Mouse (Mus musculus) MEL (cell line): ENCODE data around the gene Cpt1a. TPM values are rescaled to one million over a fixed set of nuclear protein-coding genes. Genes with fewer than 3 reads are reported as not detected.

ENCODE experiments used
- DNase-seq: peaks from one replicate; pipeline ENCODE4 v3.0.0; 2011; ENCODE audit warnings: low read depth, low spot score
- H3K27ac ChIP-seq: 2 replicates; pipeline ENCODE4 v1.5.1; 2012; ENCODE audit warnings: low read depth, mild to moderate bottlenecking, control low read depth, low read length, moderate library complexity; ENCODE audit not compliant: control insufficient read depth
- H3K27me3 ChIP-seq, 2 experiments: fragments of 150-350 bp in 1 of 2; sonication (generic) in 1 of 2; 2 replicates each; pipeline ENCODE4 v1.6.1; 2012; ENCODE audit warnings: low read length in 2 of 2, mild to moderate bottlenecking in 2 of 2, improper control_type of control experiment in 1 of 2, moderate library complexity in 1 of 2; ENCODE audit not compliant: insufficient read depth in 2 of 2, control insufficient read depth in 1 of 2
- H3K36me3 ChIP-seq, 2 experiments: 2 replicates each; pipeline ENCODE4 v1.6.1; 2012 to 2014; ENCODE audit warnings: low read length in 2 of 2, improper control_type of control experiment in 1 of 2, inconsistent platforms in 1 of 2, mild to moderate bottlenecking in 1 of 2; ENCODE audit not compliant: insufficient read depth in 2 of 2, control insufficient read depth in 1 of 2
- H3K4me1 ChIP-seq, 2 experiments: fragments of 150-350 bp in 1 of 2; sonication (generic) in 1 of 2; 2 replicates each; pipeline ENCODE4 v1.6.1; 2012; ENCODE audit warnings: low read length in 2 of 2, improper control_type of control experiment in 1 of 2, mild to moderate bottlenecking in 1 of 2; ENCODE audit not compliant: insufficient read depth in 2 of 2, control insufficient read depth in 1 of 2
- H3K4me3 ChIP-seq, 2 experiments: fragments of 150-350 bp in 1 of 2; sonication (generic) in 1 of 2; 2 replicates each; pipeline ENCODE4 v1.5.1; 2012; ENCODE audit warnings: low read depth in 2 of 2, low read length in 2 of 2, mild to moderate bottlenecking in 2 of 2, moderate library complexity in 2 of 2, control low read depth in 1 of 2, improper control_type of control experiment in 1 of 2; ENCODE audit not compliant: control insufficient read depth in 1 of 2, insufficient read depth in 1 of 2
- H3K79me2 ChIP-seq: 2 replicates; pipeline ENCODE4 v1.6.1; 2012; ENCODE audit warnings: mild to moderate bottlenecking, low read length, moderate library complexity; ENCODE audit not compliant: control insufficient read depth, poor library complexity, insufficient read depth
- H3K9ac ChIP-seq: 2 replicates; pipeline ENCODE4 v1.6.1; 2012; ENCODE audit warnings: low read depth, mild to moderate bottlenecking, control low read depth, low read length, moderate library complexity; ENCODE audit not compliant: control insufficient read depth, poor library complexity, severe bottlenecking
- H3K9me3 ChIP-seq: fragments of 150-350 bp; sonication (generic); replicated peaks from 2 replicates; pipeline ENCODE4 v1.6.1; 2012; ENCODE audit warnings: mild to moderate bottlenecking, low read length, improper control_type of control experiment, moderate library complexity; ENCODE audit not compliant: insufficient read depth
- BHLHE40 ChIP-seq: IDR thresholded peaks from 2 replicates; pipeline ENCODE4 v1.6.1; 2012; ENCODE audit warnings: low read depth, mild to moderate bottlenecking, inconsistent platforms, low read length, improper control_type of control experiment, borderline replicate concordance
- CTCF ChIP-seq, 3 experiments: IDR thresholded peaks in 2 of 3; conservative IDR thresholded peaks in 1 of 3; 2 replicates each; pipeline ENCODE4 v1.5.1; 2011 to 2012; ENCODE audit warnings: low read length in 3 of 3, low read depth in 2 of 3, mild to moderate bottlenecking in 2 of 3, improper control_type of control experiment in 1 of 3, inconsistent platforms in 1 of 3, mixed read lengths in 1 of 3, moderate library complexity in 1 of 3; ENCODE audit not compliant: control insufficient read depth in 1 of 3, insufficient read depth in 1 of 3, poor library complexity in 1 of 3, severe bottlenecking in 1 of 3
- E2F4 ChIP-seq: IDR thresholded peaks from 2 replicates; pipeline ENCODE4 v1.6.1; 2011; ENCODE audit warnings: low read depth, low read length, improper control_type of control experiment, borderline replicate concordance
- ELF1 ChIP-seq: IDR thresholded peaks from 2 replicates; pipeline ENCODE4 v1.6.1; 2014; ENCODE audit warnings: low read depth, mild to moderate bottlenecking, inconsistent platforms, low read length, improper control_type of control experiment, moderate library complexity
- ETS1 ChIP-seq: IDR thresholded peaks from 2 replicates; pipeline ENCODE4 v1.6.1; 2012; ENCODE audit warnings: low read depth, mild to moderate bottlenecking, inconsistent platforms, low read length, improper control_type of control experiment, moderate library complexity
- GABPA ChIP-seq: IDR thresholded peaks from 2 replicates; pipeline ENCODE4 v1.6.1; 2012; ENCODE audit warnings: low read depth, mild to moderate bottlenecking, inconsistent platforms, low read length, improper control_type of control experiment, moderate library complexity
- HCFC1 ChIP-seq: IDR thresholded peaks from 2 replicates; pipeline ENCODE4 v1.6.1; 2012; ENCODE audit warnings: low read depth, mild to moderate bottlenecking, inconsistent platforms, low read length, improper control_type of control experiment, moderate library complexity
- JUND ChIP-seq: IDR thresholded peaks from 2 replicates; pipeline ENCODE4 v1.6.1; 2011; ENCODE audit warnings: low read depth, mild to moderate bottlenecking, improper control_type of control experiment, low read length
- KAT2A ChIP-seq: conservative IDR thresholded peaks from 2 replicates; pipeline ENCODE4 v1.6.1; 2012; ENCODE audit warnings: low read depth, low read length, improper control_type of control experiment, inconsistent platforms
- MAFK ChIP-seq: IDR thresholded peaks from 2 replicates; pipeline ENCODE4 v1.6.1; 2011; ENCODE audit warnings: low read depth, mild to moderate bottlenecking, low read length, improper control_type of control experiment, borderline replicate concordance
- MEF2A ChIP-seq: IDR thresholded peaks from 2 replicates; pipeline ENCODE4 v1.6.1; 2014; ENCODE audit warnings: low read depth, mild to moderate bottlenecking, inconsistent platforms, low read length, improper control_type of control experiment; ENCODE audit not compliant: poor library complexity, insufficient replicate concordance, severe bottlenecking; ENCODE audit errors: extremely low read depth
- MXI1 ChIP-seq: IDR thresholded peaks from 2 replicates; pipeline ENCODE4 v1.6.1; 2011; ENCODE audit warnings: mild to moderate bottlenecking, low read depth, low read length, improper control_type of control experiment
- POLR2A ChIP-seq, 2 experiments: IDR thresholded peaks; 2 replicates each; pipeline ENCODE4 v1.6.1; 2011 to 2012; ENCODE audit warnings: low read length in 2 of 2, mild to moderate bottlenecking in 2 of 2, control low read depth in 1 of 2, improper control_type of control experiment in 1 of 2, low read depth in 1 of 2, moderate library complexity in 1 of 2; ENCODE audit not compliant: control insufficient read depth in 1 of 2, insufficient read depth in 1 of 2, poor library complexity in 1 of 2
- POLR2AphosphoS2 ChIP-seq: IDR thresholded peaks from 2 replicates; pipeline ENCODE4 v1.6.1; 2011; ENCODE audit warnings: low read length, improper control_type of control experiment
- POLR2AphosphoS5 ChIP-seq: IDR thresholded peaks from 2 replicates; pipeline ENCODE4 v1.6.1; 2012; ENCODE audit warnings: low read depth, borderline replicate concordance, mild to moderate bottlenecking, inconsistent platforms, low read length, moderate library complexity, mixed read lengths
- RCOR1 ChIP-seq: IDR thresholded peaks from 2 replicates; pipeline ENCODE4 v1.6.1; 2012; ENCODE audit warnings: low read depth, mild to moderate bottlenecking, inconsistent platforms, low read length, improper control_type of control experiment
- TAL1 ChIP-seq: IDR thresholded peaks from 2 replicates; pipeline ENCODE4 v1.6.1; 2012; ENCODE audit warnings: mild to moderate bottlenecking, inconsistent platforms, low read length, moderate library complexity, mixed read lengths
- TBP ChIP-seq: IDR thresholded peaks from 2 replicates; pipeline ENCODE4 v1.8.0; 2011; ENCODE audit warnings: low read depth, low read length, improper control_type of control experiment
- TCF12 ChIP-seq: IDR thresholded peaks from 2 replicates; pipeline ENCODE4 v1.6.1; 2014; ENCODE audit warnings: low read depth, mild to moderate bottlenecking, inconsistent platforms, low read length, improper control_type of control experiment, moderate library complexity
- UBTF ChIP-seq: IDR thresholded peaks from 2 replicates; pipeline ENCODE4 v1.6.1; 2012; ENCODE audit warnings: low read depth, mild to moderate bottlenecking, inconsistent platforms, low read length, improper control_type of control experiment, moderate library complexity, borderline replicate concordance; ENCODE audit not compliant: insufficient read depth
- ZC3H11A ChIP-seq: IDR thresholded peaks from 2 replicates; pipeline ENCODE4 v1.6.1; 2012; ENCODE audit warnings: low read depth, mild to moderate bottlenecking, inconsistent platforms, low read length, improper control_type of control experiment
- ZKSCAN1 ChIP-seq: IDR thresholded peaks from 2 replicates; pipeline ENCODE4 v1.6.1; 2012; ENCODE audit warnings: low read depth, mild to moderate bottlenecking, inconsistent platforms, low read length, improper control_type of control experiment, moderate library complexity
- ZMIZ1 ChIP-seq: IDR thresholded peaks from 2 replicates; pipeline ENCODE4 v1.6.1; 2012; ENCODE audit warnings: low read depth, mild to moderate bottlenecking, inconsistent platforms, low read length, improper control_type of control experiment, moderate library complexity
- polyA plus RNA-seq, 2 experiments: library from polyadenylated mRNA; stranded (reverse) in 1 of 2; unstranded in 1 of 2; fragments of >175 nt in 1 of 2; fragments of >200 nt in 1 of 2; gene quantifications; 2 replicates each; pipeline versions ENCODE4 v1.2.1 to v1.2.4; 2012; ENCODE audit warnings: low replicate concordance in 2 of 2, low read depth in 1 of 2; ENCODE audit not compliant: insufficient read length in 2 of 2, insufficient read depth in 1 of 2, missing spikeins in 1 of 2
- total RNA-seq: library from RNA; depleted of rRNA; stranded (reverse); fragments of 300-350 nt; gene quantifications from 2 replicates; pipeline ENCODE4 v1.2.3, GENCODE M21; 2012

Cpt1a gene
- total and polyA plus RNA-seq, 3 experiments = 16.1 to 40.4 TPM; not detected in 1

DNA sequence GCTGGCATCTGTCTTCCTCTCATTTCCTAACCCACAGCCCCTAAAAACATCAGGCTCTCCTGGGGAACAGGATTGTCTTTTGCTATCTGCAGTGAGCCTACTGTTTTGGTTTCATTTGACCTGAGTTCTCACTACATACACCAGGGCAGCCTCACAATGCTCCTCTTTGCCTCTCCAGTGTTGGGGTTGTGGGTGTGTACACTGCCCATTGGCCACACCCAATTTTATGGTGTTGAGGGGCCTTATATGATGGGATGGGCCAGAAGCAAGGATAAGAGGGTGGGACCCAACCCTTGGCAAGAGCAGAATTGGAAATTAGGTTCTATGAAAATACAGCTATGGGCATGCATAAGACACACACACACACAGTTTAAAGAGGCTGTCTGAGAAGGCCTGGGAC is 25.1 kb upstream of the Cpt1a start:
- no peaks in the 10 kb centered on the region for H3K27me3 ChIP-seq
- H3K27ac ChIP-seq = no peak overlapping the region
- TF ChIP-seq CTCF (IDR thresholded peaks at IDR 0.05 in 2 of 3, conservative IDR thresholded peaks at IDR 0.05 in 1 of 3; ENCODE audit: control insufficient read depth in 1 of 3, insufficient read depth in 1 of 3, low read depth in 2 of 3, low read length in 3 of 3, poor library complexity in 1 of 3, severe bottlenecking in 1 of 3) (no peak), MXI1 (no peak), ZC3H11A (no peak), POLR2AphosphoS5 (no peak), ETS1 (no peak), MEF2A (no peak)
- TF ChIP-seq, all 39 proteins: peak for 0
- Histone ChIP-seq H3K9me3 (no peaks in the 10 kb centered on the region), H3K4me1 (no peaks in the 10 kb centered on the region), H3K9ac (no peak overlapping the region), H3K79me2 (no peaks in the 10 kb centered on the region), H3K36me3 (no peaks in the 10 kb centered on the region), H3K4me3 (no peak overlapping the region)
- DNase-seq = no peak

DNA sequence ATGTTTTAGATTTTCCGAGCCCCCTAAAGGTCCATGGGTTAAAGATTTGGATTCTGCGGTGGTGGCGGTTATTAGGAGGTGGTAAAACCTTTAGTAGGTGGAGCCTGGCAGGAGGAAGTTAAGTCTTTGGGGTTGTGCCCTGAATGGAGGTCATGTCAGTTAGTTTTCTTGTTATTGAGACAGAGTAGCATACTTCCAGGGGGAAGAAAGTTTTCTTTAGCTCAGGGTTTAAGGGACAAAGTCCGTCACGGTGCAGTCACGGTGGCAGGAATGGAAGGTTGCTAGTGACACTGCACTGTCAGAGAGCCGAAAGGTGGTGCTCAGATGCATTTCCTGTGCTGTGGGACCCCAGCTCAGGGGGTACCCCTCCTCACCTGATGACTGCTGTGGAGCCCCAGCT is 24.4 kb upstream of the Cpt1a start:
- Histone ChIP-seq H3K9ac (no peak overlapping the region), H3K79me2 (no peaks in the 10 kb centered on the region), H3K4me1 (no peaks in the 10 kb centered on the region), H3K27ac (no peak overlapping the region), H3K9me3 (no peaks in the 10 kb centered on the region), H3K36me3 (no peaks in the 10 kb centered on the region), H3K4me3 (no peak overlapping the region), H3K27me3 (no peaks in the 10 kb centered on the region)
- TF ChIP-seq HCFC1 (no peak), RCOR1 (no peak), ELF1 (no peak), ZMIZ1 (no peak), MAFK (no peak), BHLHE40 (no peak), E2F4 (no peak), TCF12 (no peak), TAL1 (no peak), GABPA (no peak), ZKSCAN1 (no peak), ETS1 (no peak), POLR2A (IDR thresholded peaks at IDR 0.05; ENCODE audit: control insufficient read depth in 1 of 2, insufficient read depth in 1 of 2, low read depth in 1 of 2, low read length in 2 of 2, poor library complexity in 1 of 2) (no peak), ZC3H11A (no peak), POLR2AphosphoS2 (no peak), TBP (no peak), JUND (no peak), UBTF (no peak), MXI1 (no peak), KAT2A (no peak)
- DNase-seq = no peak
